Mouse (Mus musculus) left cerebral cortex, adult 8-10 months (tissue): ENCODE measurements around the gene Gm6020. TPM values are rescaled to one million over a fixed set of nuclear protein-coding genes. Genes with fewer than 3 reads are reported as not detected.

Experiments
- total RNA-seq, 4 experiments: library from RNA; stranded (reverse); gene quantifications; 2 replicates each; pipeline ENCODE4 v1.2.4; 2022

The Gm6020 gene
- total RNA-seq, 4 experiments from 2014 or later = not detected

Other genes starting within 250 kb of the Gm6020 start
- 10 to 100 TPM; 44.1 to 47.5 (median 45.9) TPM for gene Zfp950, start 43.0 kb upstream of the Gm6020 start, total RNA-seq
- gene Gm7102, start 7.6 kb upstream of the Gm6020 start, total RNA-seq = not detected
- 10 to 100 TPM; 20.2 to 41.9 (median 31.7) TPM for gene Csf2ra, start 44.5 kb downstream of the Gm6020 start, total RNA-seq
- gene Gm21060, start 113.2 kb downstream of the Gm6020 start, total RNA-seq = not detected